Mouse (Mus musculus) liver, embryonic 13.5 days (tissue): ENCODE measurements around the gene Zyg11b. TPM values are rescaled to one million over a fixed set of nuclear protein-coding genes. Genes with fewer than 3 reads are reported as not detected.

ENCODE experiments used
- ATAC-seq: fragments of 200-750 bp; cut with Nextera tagmentation; 2 replicates; pipeline ENCODE4 v1.8.0; 2017; ENCODE audit warnings: low read depth, mild to moderate bottlenecking, moderate number of reproducible peaks, moderate library complexity
- DNase-seq: peaks from one replicate; pipeline ENCODE4 v3.0.0; 2022
- H3K27ac ChIP-seq: fragments of 300-500 bp; sonication (generic); 2 replicates; pipeline ENCODE4 v1.5.1; 2015; ENCODE audit warnings: moderate library complexity, mild to moderate bottlenecking, inconsistent platforms
- H3K27me3 ChIP-seq: fragments of 300-500 bp; sonication (generic); 2 replicates; pipeline ENCODE4 v1.6.1; 2015; ENCODE audit warnings: mild to moderate bottlenecking, inconsistent platforms
- H3K36me3 ChIP-seq: fragments of 300-500 bp; sonication (generic); 2 replicates; pipeline ENCODE4 v1.6.1; 2015; ENCODE audit warnings: mild to moderate bottlenecking, inconsistent platforms
- H3K4me1 ChIP-seq: fragments of 300-500 bp; sonication (generic); replicated peaks from 2 replicates; pipeline ENCODE4 v1.6.1; 2015; ENCODE audit warnings: inconsistent platforms
- H3K4me2 ChIP-seq: fragments of 300-500 bp; sonication (generic); 2 replicates; pipeline ENCODE4 v1.6.1; 2015; ENCODE audit warnings: inconsistent platforms, mild to moderate bottlenecking, moderate library complexity
- H3K4me3 ChIP-seq: fragments of 300-500 bp; sonication (generic); replicated peaks from 2 replicates; pipeline ENCODE4 v1.5.1; 2015; ENCODE audit warnings: mild to moderate bottlenecking, inconsistent platforms
- H3K9ac ChIP-seq: fragments of 300-500 bp; sonication (generic); 2 replicates; pipeline ENCODE4 v1.6.1; 2015; ENCODE audit warnings: mild to moderate bottlenecking, inconsistent platforms
- H3K9me3 ChIP-seq: fragments of 300-500 bp; sonication (generic); replicated peaks from 2 replicates; pipeline ENCODE4 v1.6.1; 2016; ENCODE audit warnings: inconsistent platforms
- WGBS: fragments of 180-500 bp; shearing (Covaris S2); methylation state at CpG from one replicate; pipeline ENCODE4 v1.1.7; 2015; ENCODE audit not compliant: insufficient replicate concordance; 5-methylcytosine and 5-hydroxymethylcytosine counted together
- polyA plus RNA-seq: library from polyadenylated mRNA; unstranded; fragments of >200 nt; fragmentation: Nextera tagmentation; extraction: Ambion mirVana; gene quantifications from 2 replicates; pipeline ENCODE4 v1.2.1, GENCODE M21; 2015

Gene Zyg11b
- polyA plus RNA-seq, 1 experiment from 2014 or later = 2.1 TPM

DNA sequence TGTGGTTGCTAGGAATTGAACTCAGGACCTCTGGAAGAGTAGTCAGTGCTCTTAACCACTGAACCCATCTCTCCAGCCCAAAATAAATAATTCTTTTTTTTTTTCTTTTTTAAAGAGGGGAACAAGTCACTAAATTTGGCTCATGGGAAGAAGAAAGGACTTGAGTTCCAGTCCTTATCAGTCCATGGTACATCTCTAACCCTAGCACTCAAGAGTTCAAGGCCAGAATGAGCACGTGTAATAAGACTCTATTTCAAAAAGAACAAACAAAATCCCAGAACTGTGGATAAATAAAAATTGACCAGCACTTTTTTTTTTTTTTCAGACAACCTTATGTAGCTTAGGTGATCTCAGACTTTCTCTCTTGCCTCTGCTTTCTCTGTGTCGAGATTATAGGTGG is 35.9 kb upstream of the Zyg11b start:
- 63% methylated on average over 2 of the region's 2 CpGs for WGBS
- no peak for ATAC-seq
- no peak overlapping the region for H3K9ac ChIP-seq
- H3K27me3 ChIP-seq = no peaks in the 10 kb centered on the region
- no peak overlapping the region for H3K4me2 ChIP-seq
- H3K4me3 ChIP-seq = no peak overlapping the region
- no peaks in the 10 kb centered on the region for H3K9me3 ChIP-seq
- H3K36me3 ChIP-seq = peaks cover 63% of the 10 kb centered on the region
- DNase-seq = no peak
- H3K27ac ChIP-seq = no peak overlapping the region
- peaks cover 23% of the 10 kb centered on the region for H3K4me1 ChIP-seq

DNA sequence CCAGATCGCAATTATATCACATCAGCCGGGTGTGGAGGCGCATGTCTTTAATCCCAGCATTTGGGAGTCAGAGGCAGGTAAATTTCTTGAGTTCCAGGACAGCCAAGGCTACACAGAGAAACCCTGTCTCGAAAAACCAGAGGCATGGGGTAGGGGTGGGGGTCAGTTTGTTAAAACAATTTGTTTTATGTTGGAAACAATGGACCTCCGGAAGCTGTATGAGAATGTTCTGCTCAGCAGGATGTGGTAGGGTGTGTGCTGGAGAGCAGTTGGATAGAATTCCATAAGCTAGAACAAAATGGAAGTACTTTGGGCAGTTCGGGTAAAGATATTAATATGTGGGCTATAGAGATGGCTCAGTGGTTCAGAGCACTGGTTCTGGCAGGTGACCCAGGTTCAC is 34.5 kb upstream of the Zyg11b start:
- Histone ChIP-seq H3K27ac (no peak overlapping the region), H3K4me3 (no peak overlapping the region), H3K9ac (no peak overlapping the region), H3K4me1 (peaks cover 35% of the 10 kb centered on the region), H3K27me3 (no peaks in the 10 kb centered on the region), H3K36me3 (peaks cover 63% of the 10 kb centered on the region), H3K4me2 (no peak overlapping the region), H3K9me3 (no peaks in the 10 kb centered on the region)
- DNase-seq = no peak
- 79% methylated on average over 6 of the region's 6 CpGs for WGBS
- ATAC-seq = no peak

DNA sequence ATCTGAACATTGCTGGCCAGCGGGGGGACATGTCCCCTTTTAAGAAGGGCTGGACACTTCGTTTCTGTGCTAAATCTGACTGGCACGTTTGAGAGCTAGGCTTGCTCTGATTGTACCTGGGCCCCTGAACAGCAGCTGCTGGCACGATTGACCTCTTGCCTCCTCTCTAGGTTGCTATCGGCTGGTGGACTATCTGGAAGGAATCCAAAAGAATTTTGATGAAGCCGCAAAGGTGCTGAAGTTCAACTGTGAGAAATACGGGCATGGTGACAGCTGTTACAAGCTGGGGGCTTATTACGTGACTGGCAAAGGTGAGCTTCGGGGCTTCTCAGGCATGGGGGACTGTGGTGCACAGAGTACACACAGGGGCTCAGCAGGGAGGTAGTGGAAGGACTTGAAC is 31.1 kb upstream of the Zyg11b start:
- Histone ChIP-seq H3K4me2 (no peak overlapping the region), H3K9ac (no peak overlapping the region), H3K4me3 (no peak overlapping the region), H3K9me3 (no peaks in the 10 kb centered on the region), H3K36me3 (peaks cover 52% of the 10 kb centered on the region), H3K4me1 (peaks cover 44% of the 10 kb centered on the region), H3K27me3 (no peaks in the 10 kb centered on the region), H3K27ac (peak overlapping the region; percentile 15; the same call in 1 of the 2 replicates)
- 80% methylated on average over 9 of the region's 9 CpGs for WGBS
- DNase-seq (no peak), ATAC-seq (no peak)

DNA sequence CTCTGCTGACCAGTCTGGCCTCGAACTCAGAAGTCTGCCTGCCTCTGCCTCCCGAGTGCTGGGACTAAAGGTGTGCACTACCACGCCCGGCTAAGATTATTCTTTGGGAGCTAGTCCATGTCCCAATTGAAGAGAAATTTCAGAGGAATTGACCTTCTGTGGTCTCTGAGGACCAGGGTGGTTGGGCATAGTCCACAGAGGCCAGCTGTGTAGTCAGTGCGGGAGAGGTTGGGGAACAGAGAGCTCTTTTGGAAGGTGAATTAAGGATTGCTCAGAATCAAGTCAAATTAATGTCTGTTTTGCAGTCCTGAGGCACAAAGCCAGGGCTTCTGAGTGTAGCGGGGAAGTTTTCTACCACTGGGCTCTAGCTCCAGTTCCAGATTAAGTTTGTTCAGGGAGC is 28.9 kb upstream of the Zyg11b start:
- Histone ChIP-seq H3K9me3 (no peaks in the 10 kb centered on the region), H3K36me3 (peaks cover 36% of the 10 kb centered on the region), H3K4me3 (no peak overlapping the region), H3K27ac (no peak overlapping the region), H3K4me2 (no peak overlapping the region), H3K9ac (no peak overlapping the region), H3K4me1 (peaks cover 34% of the 10 kb centered on the region), H3K27me3 (no peaks in the 10 kb centered on the region)
- no peak for DNase-seq
- ATAC-seq = no peak
- 76% methylated on average over 6 of the region's 6 CpGs for WGBS

DNA sequence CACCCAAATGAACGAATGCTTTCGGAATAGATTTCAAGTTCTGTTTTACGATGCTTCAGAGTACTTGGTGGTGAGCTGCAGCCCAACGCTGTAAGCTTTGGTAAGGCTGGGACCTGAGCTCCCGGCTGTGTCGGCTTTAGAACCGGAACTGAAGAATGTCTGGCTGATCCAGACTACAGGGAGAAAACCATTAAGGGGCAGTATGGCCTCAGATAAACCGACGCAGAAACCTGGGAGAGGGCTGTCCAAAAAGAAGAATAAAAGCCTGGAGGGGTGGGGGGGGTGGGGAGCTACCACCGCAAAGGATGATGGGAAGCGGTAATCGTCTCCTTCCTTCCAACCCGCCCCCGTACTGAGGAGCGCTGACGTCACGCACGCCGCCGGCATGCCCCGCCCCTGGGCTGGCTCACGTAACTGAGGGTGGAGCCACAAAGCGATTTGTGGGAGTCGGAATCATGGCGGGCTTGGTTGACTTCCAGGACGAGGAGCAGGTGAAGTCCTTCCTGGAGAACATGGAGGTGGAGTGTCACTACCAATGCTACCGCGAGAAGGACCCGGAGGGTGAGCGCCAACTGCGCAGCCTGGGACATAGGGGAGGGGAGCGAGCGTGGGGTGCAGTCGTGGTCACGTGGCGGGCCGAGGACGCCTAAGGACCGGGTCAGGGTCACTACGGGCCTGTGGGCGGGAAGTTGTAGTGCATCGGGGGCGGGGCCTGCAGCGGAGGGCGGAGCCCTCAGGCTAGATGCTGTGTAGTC is 27.0 kb upstream of the Zyg11b start, which contains the start of gene Coa7:
Coa7 (plus strand) TSS at position 411 of the 755 bp plus-strand sequence.
- Histone ChIP-seq H3K9ac (peak within 1 kb of the TSS; percentile 72), H3K4me1 (peaks cover 34% of the 10 kb centered on the region), H3K36me3 (peaks cover 17% of the 10 kb centered on the region), H3K27ac (peak within 1 kb of the TSS; percentile 77), H3K27me3 (no peaks in the 10 kb centered on the region), H3K4me3 (peak within 1 kb of the TSS; percentile 71), H3K4me2 (peak within 1 kb of the TSS; percentile 84), H3K9me3 (no peaks in the 10 kb centered on the region)
- under 1% methylated on average over 45 of the region's 45 CpGs for WGBS
- DNase-seq (peak; percentile 97), ATAC-seq (peak; percentile 96)

DNA sequence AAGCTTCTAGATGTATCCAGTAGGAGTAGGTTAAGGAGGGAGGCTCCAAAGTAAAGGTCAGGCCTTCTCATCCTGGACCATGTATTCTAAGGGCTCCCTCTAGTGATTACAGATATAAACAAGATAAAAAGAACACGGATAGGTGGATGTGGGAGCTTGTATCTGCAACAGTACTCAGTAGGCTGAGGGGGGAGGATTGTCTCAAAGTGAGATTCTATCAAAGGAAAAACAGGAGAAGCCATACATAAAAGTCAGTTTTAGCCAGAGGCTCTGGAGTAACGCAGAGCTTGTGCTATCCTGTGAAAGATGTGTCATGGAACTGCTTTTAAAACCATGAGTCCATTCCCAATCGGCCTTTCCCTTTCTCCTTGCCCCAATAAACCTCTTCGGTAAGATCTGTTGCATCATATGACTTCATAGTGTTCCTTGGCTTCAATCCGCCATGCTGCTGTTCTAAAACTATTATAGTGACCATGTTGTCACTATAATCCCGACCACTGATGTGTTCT is 26.2 kb upstream of the Zyg11b start:
- no peaks in the 10 kb centered on the region for H3K27me3 ChIP-seq
- WGBS = 35% methylated on average over 6 of the region's 6 CpGs
- peaks cover 34% of the 10 kb centered on the region for H3K4me1 ChIP-seq
- no peak for ATAC-seq
- H3K9me3 ChIP-seq = no peaks in the 10 kb centered on the region
- H3K27ac ChIP-seq = peak overlapping the region; percentile 76
- peaks cover 11% of the 10 kb centered on the region for H3K36me3 ChIP-seq
- peak overlapping the region; percentile 71 for H3K4me3 ChIP-seq
- peak overlapping the region; percentile 84 for H3K4me2 ChIP-seq
- DNase-seq = no peak
- H3K9ac ChIP-seq = peak overlapping the region; percentile 72

DNA sequence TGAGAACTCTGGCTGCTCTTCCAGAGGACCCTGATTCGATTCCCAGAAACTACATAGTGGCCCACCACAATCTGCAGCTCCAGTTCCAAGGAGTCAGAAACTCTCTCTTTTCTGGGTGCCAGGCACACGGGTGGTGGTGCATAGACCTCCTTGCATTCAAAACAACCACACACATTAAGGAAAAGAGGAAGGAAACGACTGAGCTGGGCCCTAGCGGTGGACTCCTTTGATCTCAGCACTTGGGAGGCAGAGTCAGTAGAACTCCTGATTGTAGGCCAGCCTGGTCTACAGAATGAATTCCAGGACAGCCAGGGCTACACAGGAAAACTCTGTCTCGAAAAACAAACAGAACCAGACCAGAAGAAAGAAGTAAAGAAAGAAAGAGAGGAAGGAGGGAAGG is 22.7 kb upstream of the Zyg11b start:
- Histone ChIP-seq H3K36me3 (no peaks in the 10 kb centered on the region), H3K4me1 (peaks cover 16% of the 10 kb centered on the region), H3K4me3 (no peak overlapping the region), H3K27ac (no peak overlapping the region), H3K4me2 (no peak overlapping the region), H3K27me3 (no peaks in the 10 kb centered on the region), H3K9me3 (no peaks in the 10 kb centered on the region), H3K9ac (no peak overlapping the region)
- DNase-seq (no peak), ATAC-seq (no peak)
- WGBS = 28% methylated on average over 5 of the region's 5 CpGs

DNA sequence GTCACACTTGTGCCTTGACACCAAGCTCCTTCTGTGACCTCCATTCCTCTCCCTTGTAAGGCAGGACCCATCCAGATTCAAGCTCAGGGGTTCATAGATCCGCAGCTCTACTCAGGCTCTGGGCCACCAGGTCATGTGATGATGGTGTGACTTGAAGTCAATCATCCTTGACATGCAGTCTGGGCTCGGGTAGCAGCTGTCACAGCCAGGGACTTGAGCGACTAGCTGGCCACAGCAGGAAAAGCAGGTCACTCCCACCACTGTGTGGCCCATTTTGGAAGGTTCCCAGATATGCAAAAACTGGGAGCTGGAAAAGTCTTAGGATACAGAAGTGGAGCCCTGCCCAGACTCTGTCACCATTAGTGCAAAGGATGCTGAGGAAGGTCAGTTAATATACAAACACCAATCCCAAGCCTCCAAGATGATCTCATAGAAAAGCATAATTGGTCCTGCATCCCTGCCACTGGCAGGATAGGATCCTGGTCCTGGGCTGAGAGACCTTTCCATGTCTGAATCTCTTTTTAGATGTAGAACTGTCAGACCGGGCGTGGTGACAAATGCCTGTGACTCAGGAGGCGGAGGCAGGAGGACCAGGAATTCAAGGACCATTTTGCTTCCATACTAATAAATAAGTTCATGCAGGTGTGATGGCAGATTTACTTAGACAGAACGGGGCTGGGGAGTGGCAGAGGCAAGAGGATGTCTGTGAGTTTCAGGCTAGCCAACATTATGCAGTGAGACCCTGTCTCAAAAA is 19.9 kb upstream of the Zyg11b start:
- H3K9me3 ChIP-seq = no peaks in the 10 kb centered on the region
- no peak for ATAC-seq
- no peak for DNase-seq
- H3K27me3 ChIP-seq = no peaks in the 10 kb centered on the region
- 62% methylated on average over 7 of the region's 7 CpGs for WGBS
- H3K4me3 ChIP-seq = no peak overlapping the region
- no peak overlapping the region for H3K9ac ChIP-seq
- peaks cover 20% of the 10 kb centered on the region for H3K4me1 ChIP-seq
- no peaks in the 10 kb centered on the region for H3K36me3 ChIP-seq
- no peak overlapping the region for H3K27ac ChIP-seq
- H3K4me2 ChIP-seq = no peak overlapping the region

DNA sequence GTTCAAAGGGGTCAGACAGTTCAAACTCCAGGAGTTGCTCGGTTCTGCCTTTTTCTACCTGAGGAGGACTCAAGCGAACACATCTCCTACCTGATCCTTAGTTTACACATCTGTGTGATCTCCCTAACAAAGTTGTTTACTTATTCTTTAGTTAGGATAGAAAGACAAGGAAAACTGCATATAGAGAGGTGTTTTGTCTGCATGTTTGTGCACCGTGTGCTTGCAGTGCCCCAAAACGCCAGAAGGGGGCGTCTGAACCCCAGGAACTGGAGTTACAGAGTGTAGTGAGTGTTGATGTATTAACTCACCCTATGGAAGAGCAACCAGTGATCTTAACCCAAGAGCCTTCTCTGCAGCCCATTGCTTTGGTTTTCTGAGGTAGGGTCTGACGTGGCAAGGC is 18.9 kb upstream of the Zyg11b start:
- DNase-seq (no peak), ATAC-seq (no peak)
- Histone ChIP-seq H3K36me3 (no peaks in the 10 kb centered on the region), H3K27me3 (no peaks in the 10 kb centered on the region), H3K9ac (no peak overlapping the region), H3K4me1 (peaks cover 20% of the 10 kb centered on the region), H3K27ac (no peak overlapping the region), H3K9me3 (no peaks in the 10 kb centered on the region), H3K4me2 (no peak overlapping the region), H3K4me3 (no peak overlapping the region)
- 58% methylated on average over 6 of the region's 6 CpGs for WGBS

DNA sequence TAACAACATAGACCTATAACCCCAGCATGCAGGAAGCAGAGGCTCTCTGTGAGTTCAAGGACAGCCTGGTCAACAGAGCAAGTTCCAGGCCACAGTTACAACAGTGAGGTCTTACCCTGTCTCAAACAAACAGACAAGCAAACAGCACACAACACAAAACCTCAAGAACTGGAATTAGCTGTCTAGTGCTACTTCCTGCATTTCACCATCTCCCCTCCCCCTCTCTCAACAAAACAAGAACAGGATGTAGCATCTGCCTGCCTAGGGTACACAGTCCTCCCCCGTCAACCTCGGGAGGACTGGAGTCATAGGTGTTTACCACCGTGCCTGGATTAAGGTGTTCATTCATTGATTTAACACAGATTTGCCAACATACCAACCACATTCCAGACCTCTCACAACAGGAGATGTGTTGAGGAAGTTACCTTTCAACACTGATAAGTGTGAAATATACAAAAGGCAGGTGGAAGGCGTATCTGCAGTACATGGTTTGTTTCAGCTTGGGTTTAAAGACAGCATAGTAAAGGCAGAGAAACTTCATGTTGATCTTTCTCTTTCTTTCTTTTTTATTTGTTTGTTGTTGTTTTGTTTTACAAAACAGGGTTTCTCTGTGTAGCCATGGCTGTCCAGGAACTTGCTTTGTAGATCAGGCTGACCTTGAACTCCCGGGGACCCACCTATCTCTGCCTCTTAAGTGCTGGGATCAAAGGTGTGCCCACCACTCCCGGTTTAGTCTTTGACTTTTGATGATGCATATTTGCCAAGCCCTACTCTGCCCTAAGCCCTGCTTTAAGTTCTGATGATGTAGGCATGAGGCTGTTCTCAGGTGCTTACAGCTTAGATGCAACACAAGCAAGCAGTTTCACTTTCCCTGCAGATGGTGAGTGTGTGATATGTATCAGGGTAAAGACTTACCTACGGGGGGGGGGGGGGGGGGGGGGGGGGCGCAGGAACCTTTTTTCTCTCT is 18.0 kb upstream of the Zyg11b start:
- ATAC-seq (peak; percentile 63), DNase-seq (no peak)
- 37% methylated on average over 8 of the region's 8 CpGs for WGBS
- Histone ChIP-seq H3K36me3 (no peaks in the 10 kb centered on the region), H3K27me3 (no peaks in the 10 kb centered on the region), H3K4me3 (no peak overlapping the region), H3K9ac (no peak overlapping the region), H3K4me2 (no peak overlapping the region), H3K27ac (peak overlapping the region; percentile 54), H3K4me1 (peaks cover 20% of the 10 kb centered on the region), H3K9me3 (no peaks in the 10 kb centered on the region)
